Mouse (Mus musculus): ENCODE results near the gene Nusap1. TPM values are rescaled to one million over a fixed set of nuclear protein-coding genes. Genes with fewer than 3 reads are reported as not detected.
A peak's percentile ranks its signal among the peaks of the same experiment; 100 is the strongest.

Gene Nusap1
- 15.1 and 18.1 TPM in 2 replicates for polyA plus RNA-seq (2015; fragmentation: Nextera tagmentation; extraction: Ambion mirVana)

DNA sequence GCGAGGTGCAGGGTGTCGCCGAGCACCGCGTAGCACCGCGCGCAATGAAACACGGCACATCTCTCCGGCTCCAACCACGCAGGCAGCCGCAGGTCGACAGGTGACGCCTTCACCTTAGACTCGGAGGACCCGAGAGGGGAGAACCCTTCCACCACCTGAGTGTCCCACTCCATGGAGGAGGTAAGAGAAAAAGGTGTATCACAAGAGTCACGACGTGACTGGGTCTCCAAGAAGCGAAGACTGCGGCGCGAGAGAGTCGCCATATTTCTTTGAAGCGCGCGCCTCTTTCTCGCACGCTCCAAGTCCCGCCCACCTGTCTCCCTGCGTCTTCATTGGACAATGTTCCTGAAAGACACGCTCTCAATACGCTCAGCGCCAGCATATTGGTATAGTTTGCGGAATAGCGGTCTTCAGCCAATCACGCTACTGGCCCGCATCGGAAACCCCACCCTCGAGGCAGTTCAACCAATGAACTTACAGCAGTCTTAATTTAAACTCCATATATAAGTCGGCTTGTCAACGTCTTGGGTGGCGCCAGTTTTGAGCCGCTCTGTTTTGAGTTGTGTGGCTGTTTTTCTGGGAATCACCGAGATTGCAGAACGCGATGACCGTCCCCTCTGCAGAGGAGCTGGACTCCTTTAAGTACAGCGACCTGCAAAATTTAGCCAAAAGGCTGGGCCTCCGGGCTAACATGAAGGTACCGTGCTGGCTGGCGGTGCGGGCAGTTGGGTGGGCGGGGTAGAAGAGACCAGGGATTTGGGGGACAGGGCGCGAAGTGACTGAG is at the start of gene Nusap1, which contains the start of gene Oip5:
Gene Nusap1, plus strand, starts transcription at position 100 of the 784 bp plus-strand sequence.
Gene Oip5, minus strand, starts transcription at position 271 of the 784 bp plus-strand sequence.
- peak within 1 kb of the TSS; percentile 46 for H3K9ac ChIP-seq
- no peaks in the 10 kb centered on the region for H3K27me3 ChIP-seq
- H3K9me3 ChIP-seq: no peaks in the 10 kb centered on the region
- peak; percentile 100 for ATAC-seq (ENCODE audit: low FRiP score, low read depth)
- H3K4me1 ChIP-seq (replicated peaks): peaks cover 11% of the 10 kb centered on the region
- H3K36me3 ChIP-seq: no peaks in the 10 kb centered on the region
- WGBS: under 1% methylated on average over 55 of the region's 55 CpGs
- no peak within 1 kb of the TSS for H3K27ac ChIP-seq (replicated peaks)
- H3K4me3 ChIP-seq: peak within 1 kb of the TSS; percentile 56
- H3K4me2 ChIP-seq: peak within 1 kb of the TSS; percentile 96

DNA sequence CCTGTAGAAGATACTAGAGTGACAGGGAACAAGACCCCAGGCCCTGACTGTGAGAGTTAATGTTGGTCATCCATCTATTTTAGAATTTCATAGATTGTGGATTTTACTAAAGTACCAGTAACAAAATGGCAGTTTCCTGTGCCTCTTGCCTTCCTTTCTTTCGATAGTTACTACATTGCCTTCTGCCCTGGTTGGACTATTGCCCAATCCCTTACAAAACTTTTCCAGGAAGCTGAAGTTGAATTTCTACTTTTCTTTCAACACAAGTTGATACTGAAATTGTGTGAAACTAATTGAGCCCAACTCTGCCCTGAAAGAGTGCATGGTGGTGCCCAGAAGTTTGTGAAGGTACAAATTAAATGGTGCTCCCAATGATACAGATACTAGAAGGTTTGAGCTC is 45.6 kb upstream of the Nusap1 start:
- no peaks in the 10 kb centered on the region for H3K27me3 ChIP-seq
- WGBS: 95% methylated on average over 1 of the region's 1 CpGs
- peaks cover 31% of the 10 kb centered on the region for H3K36me3 ChIP-seq
- H3K4me3 ChIP-seq: no peak overlapping the region
- H3K27ac ChIP-seq (replicated peaks): no peak overlapping the region
- H3K9ac ChIP-seq: no peak overlapping the region
- no peak overlapping the region for H3K4me2 ChIP-seq
- H3K4me1 ChIP-seq (replicated peaks): no peaks in the 10 kb centered on the region
- no peak for ATAC-seq (ENCODE audit: low FRiP score, low read depth)
- no peaks in the 10 kb centered on the region for H3K9me3 ChIP-seq

DNA sequence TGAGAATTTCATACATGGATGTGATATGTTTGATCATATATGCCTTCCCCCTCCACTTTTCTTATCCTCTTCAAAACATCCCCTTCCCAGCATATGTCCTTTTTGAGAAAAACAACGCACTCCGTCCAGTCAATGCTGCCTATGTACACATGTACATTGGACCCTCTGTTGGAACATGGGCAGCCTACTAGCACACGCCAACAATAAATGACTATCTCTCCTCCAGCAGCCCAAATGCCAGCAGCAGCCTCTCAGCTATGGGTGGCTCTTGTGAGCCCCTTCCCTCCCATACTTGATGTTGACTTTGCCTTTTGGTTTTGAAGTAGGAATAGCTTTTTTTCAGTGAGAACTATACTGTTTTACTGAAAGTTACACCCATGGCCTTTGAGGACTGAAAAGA is 36.5 kb upstream of the Nusap1 start:
- Histone ChIP-seq H3K4me3 (no peak overlapping the region), H3K9ac (no peak overlapping the region), H3K36me3 (0 out of 2 replicates have a peak, but pooled peaks cover 20% of the 10 kb centered on the region), H3K4me1 (replicated peaks) (no peaks in the 10 kb centered on the region), H3K27me3 (no peaks in the 10 kb centered on the region), H3K9me3 (no peaks in the 10 kb centered on the region), H3K27ac (replicated peaks) (no peak overlapping the region), H3K4me2 (no peak overlapping the region)
- ATAC-seq (ENCODE audit: low FRiP score, low read depth): no peak
- WGBS: 94% methylated on average over 3 of the region's 3 CpGs

DNA sequence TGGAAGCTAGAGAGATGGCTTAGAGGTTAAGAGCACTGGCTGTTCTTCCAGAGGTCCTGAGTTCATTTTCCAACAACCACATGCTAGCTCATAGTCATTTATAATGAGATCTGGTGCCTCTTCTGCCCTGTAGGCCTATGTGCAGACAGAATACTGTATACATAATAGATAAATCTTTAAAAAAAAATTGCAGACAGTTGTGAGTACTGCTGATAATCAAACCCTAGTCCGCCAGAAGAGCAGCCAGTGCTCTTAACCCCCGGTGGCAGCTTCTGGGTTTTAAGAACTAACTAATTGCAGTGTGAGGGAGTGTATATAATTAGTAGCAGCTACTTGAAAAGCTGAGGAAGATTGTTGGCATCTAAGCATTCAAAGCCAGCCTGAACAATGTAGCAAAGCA is 34.7 kb upstream of the Nusap1 start:
- Histone ChIP-seq H3K27me3 (no peaks in the 10 kb centered on the region), H3K4me2 (no peak overlapping the region), H3K4me3 (no peak overlapping the region), H3K36me3 (peaks cover 23% of the 10 kb centered on the region; the same call in 1 of the 2 replicates), H3K4me1 (replicated peaks) (no peaks in the 10 kb centered on the region), H3K27ac (replicated peaks) (no peak overlapping the region), H3K9me3 (no peaks in the 10 kb centered on the region), H3K9ac (no peak overlapping the region)
- WGBS: 79% methylated on average over 2 of the region's 2 CpGs
- ATAC-seq (ENCODE audit: low FRiP score, low read depth): no peak

DNA sequence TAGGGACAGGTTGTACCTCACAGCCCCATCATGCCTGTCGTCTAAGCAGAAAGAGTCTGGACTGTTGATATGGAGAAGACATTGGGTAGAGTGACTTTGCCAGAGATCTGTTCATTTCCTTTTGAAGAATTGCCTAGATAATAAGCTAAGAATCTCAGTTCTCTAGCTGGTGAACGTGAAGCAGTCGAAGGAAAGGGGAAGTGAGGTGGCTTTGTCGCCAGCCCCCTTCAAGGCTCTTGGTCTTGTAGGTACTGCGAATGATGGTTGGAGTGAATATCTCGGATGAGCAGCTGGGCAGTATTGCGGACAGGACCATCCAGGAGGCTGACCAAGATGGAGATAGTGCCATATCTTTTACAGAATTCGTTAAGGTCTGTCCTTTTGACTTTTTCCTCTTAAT is 33.8 kb upstream of the Nusap1 start:
- H3K27ac ChIP-seq (replicated peaks): no peak overlapping the region
- no peak overlapping the region for H3K9ac ChIP-seq
- H3K4me2 ChIP-seq: no peak overlapping the region
- H3K36me3 ChIP-seq: peaks cover 20% of the 10 kb centered on the region; the same call in 1 of the 2 replicates
- H3K27me3 ChIP-seq: no peaks in the 10 kb centered on the region
- no peak for ATAC-seq (ENCODE audit: low FRiP score, low read depth)
- H3K4me3 ChIP-seq: no peak overlapping the region
- WGBS: 93% methylated on average over 8 of the region's 8 CpGs
- no peaks in the 10 kb centered on the region for H3K4me1 ChIP-seq (replicated peaks)
- no peaks in the 10 kb centered on the region for H3K9me3 ChIP-seq

DNA sequence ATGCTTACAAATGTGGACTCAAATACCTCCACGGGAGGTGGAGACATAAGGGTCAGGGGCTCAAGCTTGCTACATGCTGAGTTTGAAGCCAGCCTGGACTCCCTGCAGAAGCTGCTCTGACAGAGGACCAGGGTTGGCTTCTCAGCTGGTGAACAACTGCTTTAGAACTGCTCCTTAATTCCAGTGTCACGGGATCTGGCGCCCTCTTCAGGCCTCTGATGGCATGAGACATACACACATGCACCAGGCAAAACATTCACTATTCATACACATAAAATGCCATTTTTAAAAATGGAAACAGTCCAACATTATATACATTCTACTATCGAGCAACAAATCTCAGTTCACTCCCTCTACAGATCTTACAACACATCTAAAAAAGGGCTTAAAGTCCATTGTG is 30.7 kb upstream of the Nusap1 start:
- peaks cover 13% of the 10 kb centered on the region for H3K36me3 ChIP-seq
- H3K27me3 ChIP-seq: no peaks in the 10 kb centered on the region
- H3K4me2 ChIP-seq: no peak overlapping the region
- H3K9me3 ChIP-seq: no peaks in the 10 kb centered on the region
- 20% methylated on average over 4 of the region's 4 CpGs for WGBS
- no peak overlapping the region for H3K9ac ChIP-seq
- H3K4me3 ChIP-seq: no peak overlapping the region
- H3K27ac ChIP-seq (replicated peaks): no peak overlapping the region
- no peaks in the 10 kb centered on the region for H3K4me1 ChIP-seq (replicated peaks)
- ATAC-seq (ENCODE audit: low FRiP score, low read depth): no peak

DNA sequence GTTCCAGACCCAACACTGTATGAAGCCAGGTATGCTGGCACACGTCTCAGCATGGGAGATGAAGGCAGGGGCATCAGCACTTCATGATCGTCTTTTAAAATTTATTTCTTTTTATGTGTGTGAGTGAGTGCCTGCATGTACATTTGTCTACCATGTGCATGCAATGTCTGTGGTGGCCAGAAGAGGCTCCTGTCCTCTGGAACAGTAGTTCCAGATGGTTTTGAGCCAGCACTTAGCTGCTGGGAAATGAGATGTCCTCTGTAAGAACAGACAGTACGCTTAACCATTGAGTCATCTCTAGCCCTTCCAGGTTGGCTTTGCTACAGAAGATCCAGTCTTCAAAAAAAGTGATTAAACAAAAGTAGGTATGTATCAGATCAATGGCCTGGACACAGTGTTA is 26.9 kb upstream of the Nusap1 start:
- H3K4me2 ChIP-seq: no peak overlapping the region
- peaks cover 15% of the 10 kb centered on the region for H3K4me1 ChIP-seq (replicated peaks)
- 89% methylated on average over 3 of the region's 3 CpGs for WGBS
- no peak for ATAC-seq (ENCODE audit: low FRiP score, low read depth)
- H3K27me3 ChIP-seq: no peaks in the 10 kb centered on the region
- peaks cover 11% of the 10 kb centered on the region for H3K36me3 ChIP-seq
- no peak overlapping the region for H3K27ac ChIP-seq (replicated peaks)
- no peak overlapping the region for H3K4me3 ChIP-seq
- H3K9me3 ChIP-seq: no peaks in the 10 kb centered on the region
- H3K9ac ChIP-seq: no peak overlapping the region

DNA sequence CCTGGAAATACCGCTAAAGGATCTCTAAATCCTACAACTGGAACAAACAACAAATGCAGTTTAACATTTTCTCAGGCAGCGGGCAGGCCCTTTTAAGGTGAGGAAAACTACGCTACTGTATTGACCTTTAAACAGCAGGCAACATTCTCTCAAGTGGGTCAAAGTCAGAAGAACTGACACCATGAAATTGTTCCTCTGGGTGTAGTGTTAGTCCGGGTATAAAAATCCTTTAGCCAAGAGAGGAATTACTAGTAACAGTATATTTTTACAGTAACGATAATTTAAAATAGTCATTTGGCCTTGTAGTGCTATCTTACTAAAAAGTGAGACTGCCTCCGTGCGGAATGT is 24.4 kb upstream of the Nusap1 start:
- H3K4me3 ChIP-seq: peak overlapping the region; percentile 96
- ATAC-seq (ENCODE audit: low FRiP score, low read depth): peak; percentile 42; the same call in 1 of the 2 replicates
- H3K4me1 ChIP-seq (replicated peaks): peaks cover 28% of the 10 kb centered on the region
- H3K27me3 ChIP-seq: no peaks in the 10 kb centered on the region
- H3K9me3 ChIP-seq: no peaks in the 10 kb centered on the region
- peak overlapping the region; percentile 89 for H3K27ac ChIP-seq (replicated peaks)
- peaks cover 27% of the 10 kb centered on the region for H3K36me3 ChIP-seq
- H3K9ac ChIP-seq: peak overlapping the region; percentile 94; the same call in 1 of the 2 replicates
- peak overlapping the region; percentile 63 for H3K4me2 ChIP-seq
- WGBS: 8% methylated on average over 7 of the region's 7 CpGs

DNA sequence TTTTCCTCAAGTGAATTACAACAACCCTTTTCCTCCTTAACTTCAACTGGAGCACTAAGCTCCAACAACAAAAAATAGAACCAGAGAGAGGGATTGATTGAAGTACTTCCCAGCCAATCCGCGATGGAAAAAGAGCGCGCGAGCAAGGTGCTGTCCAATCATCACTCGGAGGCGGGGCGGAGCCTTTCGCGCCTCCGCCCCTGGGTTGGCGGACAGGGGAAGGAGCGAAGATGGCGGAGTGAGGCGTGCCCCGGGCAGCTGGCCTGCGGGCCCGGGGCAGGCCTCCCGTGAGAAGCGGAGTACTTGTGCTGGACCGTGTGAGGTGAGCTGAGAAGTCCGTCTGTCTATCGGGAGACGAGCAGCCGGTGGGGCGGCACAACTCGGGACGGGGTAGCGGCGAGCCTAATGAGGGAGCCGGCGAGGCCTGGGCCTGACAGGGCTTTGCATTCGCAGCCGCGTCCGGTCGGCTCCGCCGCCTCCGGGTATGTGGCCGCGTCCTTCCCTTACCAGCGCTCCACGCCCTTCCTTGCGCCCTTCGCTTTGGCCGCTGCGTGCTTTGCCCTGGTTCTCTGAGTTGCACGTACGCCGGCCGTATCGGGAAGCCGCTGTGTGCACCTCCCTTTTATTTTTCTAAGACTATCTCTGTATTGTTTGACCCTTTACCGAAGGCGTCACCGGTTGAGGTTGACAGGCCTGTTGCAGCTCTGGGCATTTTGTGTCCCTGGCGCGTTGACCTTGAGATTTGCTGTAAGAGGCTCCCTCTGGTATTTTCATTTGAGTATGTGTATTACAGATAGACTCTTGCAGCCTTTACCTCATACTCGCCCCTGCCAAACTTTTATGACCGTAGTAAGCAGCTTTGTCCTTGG is 23.8 kb upstream of the Nusap1 start:
- Histone ChIP-seq H3K9ac (peak overlapping the region; percentile 94), H3K4me3 (peak overlapping the region; percentile 96), H3K36me3 (peaks cover 32% of the 10 kb centered on the region), H3K4me2 (peak overlapping the region; percentile 63), H3K9me3 (no peaks in the 10 kb centered on the region), H3K27ac (replicated peaks) (peak overlapping the region; percentile 89), H3K4me1 (replicated peaks) (peaks cover 28% of the 10 kb centered on the region), H3K27me3 (no peaks in the 10 kb centered on the region)
- ATAC-seq (ENCODE audit: low FRiP score, low read depth): peak; percentile 99
- WGBS: under 1% methylated on average over 59 of the region's 61 CpGs

DNA sequence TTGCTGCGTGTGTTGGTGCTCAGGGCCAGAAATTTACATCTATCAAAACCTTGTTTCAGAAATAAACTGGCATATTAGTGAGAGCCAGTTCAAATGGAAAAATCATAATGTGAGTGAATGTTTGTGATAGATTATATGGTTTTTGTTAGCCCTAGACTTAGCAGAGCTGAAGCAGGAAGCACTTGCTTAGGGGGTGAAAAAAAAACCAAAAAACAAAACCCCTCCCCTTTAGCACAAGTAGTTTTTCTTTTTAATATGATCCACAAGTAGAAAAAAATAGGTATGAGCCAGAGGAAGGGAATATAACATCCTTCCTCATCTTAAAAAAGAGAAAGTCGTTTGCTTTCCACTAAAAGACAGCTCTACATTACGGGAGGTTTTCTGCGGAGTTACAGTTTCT is 22.8 kb upstream of the Nusap1 start:
- Histone ChIP-seq H3K9ac (peak overlapping the region; percentile 94), H3K9me3 (no peaks in the 10 kb centered on the region), H3K27ac (replicated peaks) (no peak overlapping the region), H3K27me3 (no peaks in the 10 kb centered on the region), H3K4me2 (peak overlapping the region; percentile 63), H3K4me1 (replicated peaks) (peaks cover 31% of the 10 kb centered on the region), H3K4me3 (peak overlapping the region; percentile 96), H3K36me3 (peaks cover 38% of the 10 kb centered on the region)
- no peak for ATAC-seq (ENCODE audit: low FRiP score, low read depth)
- 44% methylated on average over 4 of the region's 4 CpGs for WGBS

DNA sequence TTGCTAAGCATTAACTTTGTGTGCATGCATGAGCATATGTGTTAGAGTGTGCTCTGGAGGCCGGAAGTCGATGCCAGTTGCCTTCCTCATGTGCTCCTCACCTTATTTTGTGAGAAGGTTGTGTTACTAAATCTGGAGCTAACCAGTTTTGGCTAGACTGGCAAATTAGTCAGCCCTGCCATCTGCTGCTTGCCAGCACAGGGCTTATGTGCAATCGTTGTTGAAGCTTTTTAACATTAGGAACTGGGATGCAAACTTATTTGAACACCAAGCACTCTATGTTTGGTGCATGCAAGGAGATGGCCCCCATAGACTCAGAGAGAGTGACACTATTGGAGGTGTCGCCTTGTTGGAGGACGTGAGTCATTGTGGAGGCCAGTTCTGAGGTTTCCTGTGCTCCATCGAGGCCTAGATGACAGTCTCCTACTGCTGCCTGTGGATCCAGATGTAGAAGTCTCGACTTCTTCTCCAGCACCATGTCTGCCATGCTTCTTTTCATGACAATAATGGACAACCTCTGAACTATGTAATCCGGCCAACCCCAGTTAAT is 21.2 kb upstream of the Nusap1 start:
- no peak overlapping the region for H3K27ac ChIP-seq (replicated peaks)
- H3K27me3 ChIP-seq: no peaks in the 10 kb centered on the region
- H3K4me1 ChIP-seq (replicated peaks): peaks cover 42% of the 10 kb centered on the region
- peaks cover 39% of the 10 kb centered on the region for H3K36me3 ChIP-seq
- no peak for ATAC-seq (ENCODE audit: low FRiP score, low read depth)
- WGBS: 91% methylated on average over 8 of the region's 8 CpGs
- H3K4me3 ChIP-seq: no peak overlapping the region
- no peak overlapping the region for H3K9ac ChIP-seq
- H3K9me3 ChIP-seq: no peaks in the 10 kb centered on the region
- no peak overlapping the region for H3K4me2 ChIP-seq

DNA sequence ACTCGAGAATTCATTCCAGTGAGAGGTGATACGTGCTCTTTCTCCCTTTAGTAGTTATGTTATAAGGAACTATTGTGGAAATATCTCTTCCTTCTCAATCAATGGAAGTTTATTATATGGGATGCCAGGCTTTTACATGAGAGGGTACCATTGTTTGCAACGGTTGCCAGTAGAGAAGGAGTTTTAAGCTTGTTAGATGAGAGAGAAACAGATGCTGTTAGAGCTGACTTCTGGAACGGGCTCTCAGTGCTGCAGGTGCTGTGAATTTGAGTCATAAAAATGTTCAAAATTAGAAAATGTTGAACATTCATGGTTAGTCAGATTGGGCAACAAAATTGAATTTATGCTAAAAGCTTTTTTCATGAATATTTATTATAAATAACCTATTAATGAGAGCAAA is 17.1 kb upstream of the Nusap1 start:
- no peak overlapping the region for H3K27ac ChIP-seq (replicated peaks)
- no peak overlapping the region for H3K4me3 ChIP-seq
- no peak overlapping the region for H3K4me2 ChIP-seq
- no peak for ATAC-seq (ENCODE audit: low FRiP score, low read depth)
- no peak overlapping the region for H3K9ac ChIP-seq
- H3K4me1 ChIP-seq (replicated peaks): peaks cover 33% of the 10 kb centered on the region
- no peaks in the 10 kb centered on the region for H3K9me3 ChIP-seq
- no peaks in the 10 kb centered on the region for H3K27me3 ChIP-seq
- peaks cover 46% of the 10 kb centered on the region for H3K36me3 ChIP-seq
- WGBS: 87% methylated on average over 4 of the region's 4 CpGs

Measured in hindbrain, embryonic 15.5 days (tissue).